Mouse (Mus musculus) megakaryocyte, adult 5-6 weeks (primary cell): ENCODE data around the gene Psma6. TPM values are rescaled to one million over a fixed set of nuclear protein-coding genes. Genes with fewer than 3 reads are reported as not detected.
"Not testable (repeated sequence)": the region's sequence is repeated elsewhere in the genome, so short reads cannot be mapped to it uniquely, and the experiment has no call there.

Source experiments
- ATAC-seq: 2 replicates; pipeline ENCODE4 v1.8.0; 2016; ENCODE audit warnings: mild to moderate bottlenecking, inconsistent platforms; ENCODE audit not compliant: poor library complexity, severe bottlenecking
- total RNA-seq, 2 experiments: library from RNA; stranded (forward) in 1 of 2; stranded (reverse) in 1 of 2; fragments of 153-499, 151-499 nt in 1 of 2; fragments of 221-1000, 200-1000 nt in 1 of 2; gene quantifications; 2 replicates each; pipeline versions ENCODE4 v1.2.3 to v1.2.4; 2015 to 2017

Psma6 gene
- total RNA-seq (2015), result 237 and 241 TPM in 2 replicates
- 230 and 242 TPM in 2 replicates for total RNA-seq (2017)

DNA sequence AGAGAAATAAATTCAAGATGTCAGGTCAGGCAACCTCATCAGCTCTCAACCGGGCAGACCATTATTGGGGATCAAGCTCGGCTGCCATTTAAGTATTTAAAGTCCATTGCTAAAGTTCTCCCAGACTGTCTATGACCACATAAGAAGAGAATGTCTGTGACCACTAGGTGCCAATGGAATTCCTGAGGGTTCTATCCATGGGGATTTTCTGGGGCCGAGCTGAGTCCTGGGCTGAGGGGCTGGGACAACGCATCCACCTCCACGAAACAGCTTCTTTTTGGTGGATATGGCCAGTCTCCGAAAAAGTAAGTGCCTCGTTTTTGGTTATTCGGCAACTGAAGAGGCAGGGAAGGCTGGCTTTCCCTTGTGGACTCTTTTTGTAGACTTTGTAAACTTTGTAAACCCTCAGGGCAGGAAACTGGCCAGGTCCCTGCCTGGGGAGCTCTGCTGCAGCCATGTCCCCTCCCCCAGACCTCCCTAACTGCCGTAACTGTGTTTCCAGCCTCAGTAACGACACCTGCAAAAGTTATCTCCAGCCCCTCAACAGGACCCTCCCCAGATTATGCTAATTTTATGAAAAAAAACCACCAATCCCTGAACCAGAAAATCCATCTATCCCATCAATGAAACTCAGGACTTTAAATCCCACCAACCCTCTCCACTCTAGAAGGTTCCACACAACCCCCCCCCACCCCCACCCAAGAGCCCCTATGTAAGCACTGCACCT, at the start of gene Psma6:
Gene Psma6, plus strand, starts transcription at position 200 of the 727 bp plus-strand sequence.
- ATAC-seq, result no peak

- not testable (repeated sequence) for ATAC-seq
Measured at GRCm38 (mm10) chr12:55338490-55338889, 45.5 kb upstream of the Psma6 start.

GRCm38 (mm10) chr12:55343045-55343444, 41.0 kb upstream of the Psma6 start:
- ATAC-seq, result not testable (repeated sequence)

DNA sequence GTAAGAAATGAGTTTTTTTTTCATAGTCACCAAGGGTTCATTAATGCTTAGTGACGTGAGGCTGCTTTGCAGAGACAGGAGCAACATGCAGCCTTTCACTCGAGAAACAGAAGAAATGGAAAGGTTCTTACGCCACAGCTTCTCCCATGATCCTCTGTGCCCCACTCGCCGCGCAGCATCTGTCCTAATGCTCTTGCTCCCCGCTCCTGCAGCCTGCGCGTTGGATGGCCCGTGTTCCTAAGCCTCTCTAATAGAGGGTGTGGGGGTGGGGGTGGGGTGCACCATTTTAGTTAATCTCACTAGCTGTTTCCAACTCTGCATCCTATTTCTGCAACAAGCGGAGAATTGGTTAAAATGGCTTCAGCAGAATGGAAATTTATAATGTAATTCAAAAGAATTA, 40.0 kb upstream of the Psma6 start:
- no peak for ATAC-seq

- peak; percentile 70 for ATAC-seq
Measured at GRCm38 (mm10) chr12:55344583-55344982, 39.4 kb upstream of the Psma6 start.

DNA sequence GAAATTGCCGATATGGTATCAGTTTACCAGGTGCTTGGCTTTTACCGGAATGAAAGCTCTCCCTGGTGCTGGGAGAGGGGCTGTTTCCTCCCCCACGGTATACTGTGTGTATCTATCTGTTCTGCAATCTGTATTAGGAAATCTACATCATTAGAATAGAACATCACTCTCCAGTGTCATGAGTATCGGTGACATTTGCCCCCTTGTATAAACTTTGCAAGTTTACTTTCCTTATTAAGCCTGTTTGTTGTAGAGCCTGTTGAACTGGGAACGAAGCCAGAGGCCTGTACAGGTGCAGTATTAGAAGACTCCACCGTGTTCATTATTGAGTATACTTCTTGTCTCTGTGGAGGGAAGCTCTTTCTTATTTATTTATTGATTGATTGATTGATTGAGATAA, 30.6 kb upstream of the Psma6 start:
- ATAC-seq, result no peak

- ATAC-seq, result peak; percentile 84
Measured at GRCm38 (mm10) chr12:55354904-55355303, 29.1 kb upstream of the Psma6 start.

GRCm38 (mm10) chr12:55357303-55357702, 26.7 kb upstream of the Psma6 start:
- ATAC-seq, result no peak

DNA sequence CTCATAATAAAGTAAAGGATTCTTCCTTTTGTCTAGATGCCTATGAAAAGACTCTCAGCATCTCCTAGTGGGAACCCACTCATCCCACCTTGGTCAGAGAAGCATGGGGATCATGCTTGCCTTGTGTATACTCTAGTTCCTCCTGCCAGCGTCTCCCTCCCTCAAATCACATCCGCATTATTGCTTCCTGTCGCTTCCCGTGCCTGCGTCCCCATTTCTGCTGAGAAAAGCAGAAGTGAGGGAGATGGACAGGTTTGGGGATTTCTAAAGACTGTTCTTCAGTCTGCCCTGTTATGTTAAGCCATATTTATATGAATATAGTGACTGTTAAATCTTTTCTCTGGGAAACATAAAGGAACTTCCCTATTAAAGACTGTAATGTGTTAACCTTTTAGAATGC, 23.1 kb upstream of the Psma6 start:
- peak; percentile 98 for ATAC-seq

- ATAC-seq, result no peak
Measured at GRCm38 (mm10) chr12:55365083-55365482, 18.9 kb upstream of the Psma6 start.

DNA sequence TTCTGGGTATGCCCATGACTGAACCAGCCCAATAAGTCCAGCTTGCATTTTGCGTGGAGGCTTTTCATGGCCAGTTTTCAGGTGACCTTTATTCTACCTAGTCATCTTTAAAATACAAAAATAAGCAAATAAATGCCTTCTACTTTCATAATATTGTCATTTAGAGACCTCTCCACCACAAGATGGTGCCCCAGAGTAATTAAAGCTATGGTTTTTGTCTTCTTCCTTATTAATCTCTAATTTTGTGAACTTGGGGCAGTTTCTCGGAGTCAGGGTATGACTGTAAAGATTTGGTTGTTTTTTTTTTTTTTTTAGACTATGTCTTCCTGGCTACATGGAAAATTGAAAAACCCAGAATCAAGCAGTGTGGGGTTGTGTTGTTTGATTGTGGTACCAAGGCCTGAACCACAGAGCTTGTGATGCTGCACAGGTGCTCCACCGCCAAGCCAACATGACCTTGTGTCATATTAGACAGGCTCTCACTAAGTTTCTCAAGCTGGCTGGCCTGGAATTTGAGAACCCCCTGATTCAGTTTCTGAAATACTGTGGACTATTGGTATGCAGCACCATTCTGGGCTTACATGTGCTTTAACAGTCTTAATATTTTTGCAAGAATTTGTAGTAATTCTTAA, 11.5 kb upstream of the Psma6 start:
- no peak for ATAC-seq

DNA sequence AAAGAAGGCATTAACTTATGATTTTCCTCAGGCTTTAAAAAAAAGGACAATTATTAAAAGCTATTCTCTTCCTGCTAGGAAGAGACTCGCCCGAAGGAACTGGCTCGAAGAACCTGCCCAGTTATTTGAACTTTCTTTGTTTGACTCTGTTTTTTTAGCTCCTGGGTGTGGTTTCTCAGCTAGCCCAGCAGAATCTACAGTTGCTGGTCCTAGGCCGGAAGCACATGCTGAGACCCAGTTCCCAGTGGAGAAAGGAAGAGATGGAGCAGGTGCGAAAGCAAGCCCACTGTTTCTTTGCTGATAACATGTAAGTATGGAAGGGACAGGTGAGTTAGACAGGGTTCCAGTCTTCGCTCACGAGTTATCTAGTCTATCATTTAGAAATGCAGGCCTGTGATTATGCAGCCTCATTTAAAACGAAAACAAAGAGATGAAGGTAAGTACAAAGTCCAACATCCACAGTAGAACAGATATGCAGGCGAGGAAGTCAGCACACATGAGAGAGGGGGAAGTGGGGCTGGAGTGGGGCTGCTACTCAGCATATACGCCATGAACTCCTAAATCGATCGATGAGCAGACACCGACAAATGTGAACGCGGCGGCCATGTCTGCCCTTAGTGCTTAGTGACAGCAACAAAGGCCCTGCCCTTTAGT, 6.9 kb upstream of the Psma6 start:
- ATAC-seq, result no peak

DNA sequence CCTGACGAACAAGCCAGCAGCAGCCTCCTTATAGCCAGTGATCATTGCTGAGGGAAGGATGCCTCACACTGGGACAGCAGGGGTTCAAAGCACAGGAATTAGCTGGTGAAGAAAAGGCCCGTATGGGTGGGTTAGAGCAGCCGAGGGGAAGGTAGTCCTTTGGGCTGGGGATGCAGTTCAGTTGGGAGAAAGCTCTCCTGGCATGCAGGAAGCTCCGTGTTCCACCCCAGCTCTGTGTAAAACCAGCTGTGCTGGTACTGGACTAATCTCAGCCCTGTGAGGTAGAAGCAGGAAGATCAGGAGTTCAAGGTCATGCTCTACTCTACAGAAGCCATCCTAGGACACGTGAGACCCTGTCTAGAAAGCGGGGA, 6.4 kb upstream of the Psma6 start:
- no peak for ATAC-seq

DNA sequence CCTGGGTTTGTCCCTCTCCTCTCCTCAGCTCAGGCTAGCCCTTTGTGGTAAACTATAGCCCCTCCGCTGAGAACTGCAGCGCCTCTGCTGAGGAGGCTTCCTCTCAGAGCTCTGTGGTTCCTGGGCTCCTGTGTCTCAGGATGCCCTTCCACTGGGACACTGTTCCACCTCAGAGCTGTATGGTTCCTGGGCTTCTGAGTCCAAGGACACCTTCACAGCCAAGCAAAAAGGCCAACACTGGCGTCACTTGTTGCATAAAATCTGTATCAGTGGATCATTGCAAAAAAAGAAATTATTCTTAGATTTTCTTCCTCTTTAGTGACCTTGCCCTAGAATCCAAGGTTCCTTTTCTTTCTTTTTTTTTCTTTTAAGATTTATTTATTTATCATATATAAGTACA, 804 bp downstream of the Psma6 start:
- ATAC-seq, result no peak

DNA sequence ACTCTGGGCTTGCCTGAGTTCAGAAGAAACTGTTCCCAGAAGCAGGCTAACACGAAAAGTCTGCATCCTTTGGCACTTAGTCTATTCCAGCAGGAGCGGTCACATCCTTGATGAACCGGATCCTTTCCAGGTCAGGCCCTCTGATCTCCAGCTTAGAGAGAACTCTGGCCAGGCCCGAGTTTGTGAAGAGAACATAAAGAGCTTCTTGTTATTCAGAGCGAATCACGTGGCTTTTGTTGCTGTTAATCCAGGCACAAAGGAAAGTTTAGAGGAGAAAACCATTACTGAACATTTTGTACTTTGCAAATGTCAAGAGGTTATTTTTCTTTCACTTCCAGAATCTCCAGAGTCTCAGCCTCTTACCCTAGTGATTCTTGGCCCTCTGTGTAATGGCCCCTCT, 1.9 kb downstream of the Psma6 start:
- ATAC-seq, result no peak

DNA sequence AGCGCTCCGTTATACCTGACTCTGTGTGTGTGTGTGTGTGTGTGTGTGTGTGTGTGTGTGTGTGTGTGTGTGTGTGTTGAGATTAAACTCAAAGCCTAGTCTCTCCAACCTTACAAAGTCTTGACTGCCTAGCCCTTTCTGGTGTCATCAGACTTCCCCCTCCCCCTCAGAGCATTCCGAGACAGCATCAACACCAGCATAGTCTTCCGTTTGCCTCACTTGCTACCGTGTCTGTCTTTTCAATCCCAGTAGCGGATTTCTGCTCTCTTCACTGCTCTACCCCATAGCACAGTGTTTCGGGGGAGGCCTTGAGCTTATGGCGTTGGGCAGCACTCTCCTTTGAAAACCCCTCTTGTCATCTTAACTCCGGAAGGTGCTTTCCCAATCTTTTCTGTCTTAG, 2.4 kb downstream of the Psma6 start:
- no peak for ATAC-seq

DNA sequence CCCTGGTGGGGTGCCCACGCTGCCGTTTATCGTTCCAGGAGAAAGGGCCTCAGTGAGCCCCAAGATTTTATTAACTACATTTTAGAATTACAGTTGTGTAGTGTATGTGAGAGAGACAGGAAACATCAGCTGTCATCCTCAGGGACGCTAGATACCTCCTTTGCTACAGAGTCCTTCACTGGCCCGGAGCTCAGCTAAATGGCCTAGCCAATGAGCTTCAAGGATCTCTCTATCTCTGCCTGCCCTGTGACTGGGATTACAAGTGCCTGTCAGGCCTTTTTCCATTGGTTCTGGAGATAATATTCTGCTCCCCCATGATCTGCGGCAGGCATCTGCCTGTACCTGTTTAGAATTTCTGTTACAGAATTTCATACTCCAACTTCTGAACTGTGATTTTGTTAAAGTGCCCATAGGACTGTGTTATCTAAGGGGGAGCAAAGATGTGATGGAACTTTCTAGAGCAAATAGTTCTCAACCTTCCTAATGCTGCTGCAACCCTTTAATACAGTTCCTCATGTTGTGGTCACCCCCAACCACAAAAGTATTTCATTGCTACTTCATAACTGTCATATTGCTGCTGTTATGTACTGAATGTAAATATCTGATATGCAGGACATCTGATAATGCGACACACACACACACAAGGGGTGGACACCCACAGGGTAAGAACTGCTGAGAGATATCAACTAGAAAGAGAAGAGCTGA, 3.2 kb downstream of the Psma6 start:
- peak; percentile 11; the same call in 1 of the 2 replicates for ATAC-seq

- ATAC-seq, result no peak
Measured at GRCm38 (mm10) chr12:55387788-55388465, 3.9 kb downstream of the Psma6 start.

- ATAC-seq, result peak; percentile 41
Measured at GRCm38 (mm10) chr12:55388478-55388877, 4.5 kb downstream of the Psma6 start.

GRCm38 (mm10) chr12:55389132-55390081, 5.4 kb downstream of the Psma6 start:
- peak; percentile 86 for ATAC-seq
